Mouse (Mus musculus) ES-E14 (cell line): Measurements from ENCODE around the gene Rnf31. TPM values are rescaled to one million over a fixed set of nuclear protein-coding genes. Genes with fewer than 3 reads are reported as not detected.

Experiments used
- DNase-seq: peaks from one replicate; pipeline ENCODE4 v3.0.0-alpha.2; 2013; ENCODE audit warnings: low read depth, low spot score
- H3K27ac ChIP-seq: 2 replicates; pipeline ENCODE4 v1.5.1; 2012; ENCODE audit warnings: low read depth, mild to moderate bottlenecking, low read length, moderate library complexity, mixed read lengths; ENCODE audit not compliant: poor library complexity, insufficient read depth, severe bottlenecking
- H3K36me3 ChIP-seq: 2 replicates; pipeline ENCODE4 v1.6.1; 2012; ENCODE audit warnings: mild to moderate bottlenecking, low read length, moderate library complexity, mixed read lengths; ENCODE audit not compliant: control insufficient read depth, poor library complexity, insufficient read depth, severe bottlenecking
- H3K4me1 ChIP-seq, 2 experiments: fragments of 150-350 bp in 1 of 2; sonication (generic) in 1 of 2; 2 replicates each; pipeline ENCODE4 v1.6.1; 2012; ENCODE audit warnings: low read length in 2 of 2, mild to moderate bottlenecking in 1 of 2, mixed read lengths in 1 of 2; ENCODE audit not compliant: control insufficient read depth in 2 of 2, insufficient read depth in 2 of 2, poor library complexity in 1 of 2
- H3K4me3 ChIP-seq, 2 experiments: fragments of 150-350 bp in 1 of 2; sonication (generic) in 1 of 2; 2 replicates each; pipeline ENCODE4 v1.5.1; 2012; ENCODE audit warnings: low read length in 2 of 2, low read depth in 1 of 2, mild to moderate bottlenecking in 1 of 2, mixed read lengths in 1 of 2; ENCODE audit not compliant: insufficient read depth in 1 of 2, poor library complexity in 1 of 2, severe bottlenecking in 1 of 2
- H3K9ac ChIP-seq: 2 replicates; pipeline ENCODE4 v1.6.1; 2012; ENCODE audit warnings: low read depth, mild to moderate bottlenecking, low read length, mixed read lengths; ENCODE audit not compliant: poor library complexity, insufficient read depth, severe bottlenecking
- H3K9me3 ChIP-seq: fragments of 150-350 bp; sonication (generic); 2 replicates; pipeline ENCODE4 v1.6.1; 2012; ENCODE audit warnings: low read depth, mild to moderate bottlenecking, low read length; ENCODE audit not compliant: control insufficient read depth, insufficient read depth
- CHD2 ChIP-seq: IDR thresholded peaks from 2 replicates; pipeline ENCODE4 v1.6.1; 2014; ENCODE audit warnings: mild to moderate bottlenecking, low read depth, low read length, inconsistent platforms
- HCFC1 ChIP-seq: IDR thresholded peaks from 2 replicates; pipeline ENCODE4 v1.6.1; 2012; ENCODE audit warnings: low read length, inconsistent platforms, borderline replicate concordance; ENCODE audit not compliant: insufficient read depth
- MAFK ChIP-seq: IDR thresholded peaks from 2 replicates; pipeline ENCODE4 v1.6.1; 2014; ENCODE audit warnings: mild to moderate bottlenecking, low read depth, low read length, inconsistent platforms; ENCODE audit not compliant: insufficient read depth
- ZC3H11A ChIP-seq: IDR thresholded peaks from 2 replicates; pipeline ENCODE4 v1.6.1; 2012; ENCODE audit warnings: low read depth, mild to moderate bottlenecking, inconsistent platforms, low read length, borderline replicate concordance
- ZNF384 ChIP-seq: IDR thresholded peaks from 2 replicates; pipeline ENCODE4 v1.6.1; 2012; ENCODE audit warnings: low read depth, low read length, inconsistent platforms
- in situ Hi-C, 2 experiments: fragments of 600-800 bp; cut with MboI; formaldehyde crosslinking; loops; one replicate each; pipeline ENCODE4 v1.15.1; 2025; ENCODE audit warnings: low sequenced_read_pairs in 2 of 2, inconsistent platforms in 1 of 2; ENCODE audit not compliant: unreplicated experiment in 2 of 2
- total RNA-seq: library from RNA; depleted of rRNA; stranded (reverse); fragments of 300-350 nt; gene quantifications from 2 replicates; pipeline ENCODE4 v1.2.3, GENCODE M21; 2012; rRNA removed

Gene Rnf31
- 13.1 and 33.7 TPM in 2 replicates for total RNA-seq

DNA sequence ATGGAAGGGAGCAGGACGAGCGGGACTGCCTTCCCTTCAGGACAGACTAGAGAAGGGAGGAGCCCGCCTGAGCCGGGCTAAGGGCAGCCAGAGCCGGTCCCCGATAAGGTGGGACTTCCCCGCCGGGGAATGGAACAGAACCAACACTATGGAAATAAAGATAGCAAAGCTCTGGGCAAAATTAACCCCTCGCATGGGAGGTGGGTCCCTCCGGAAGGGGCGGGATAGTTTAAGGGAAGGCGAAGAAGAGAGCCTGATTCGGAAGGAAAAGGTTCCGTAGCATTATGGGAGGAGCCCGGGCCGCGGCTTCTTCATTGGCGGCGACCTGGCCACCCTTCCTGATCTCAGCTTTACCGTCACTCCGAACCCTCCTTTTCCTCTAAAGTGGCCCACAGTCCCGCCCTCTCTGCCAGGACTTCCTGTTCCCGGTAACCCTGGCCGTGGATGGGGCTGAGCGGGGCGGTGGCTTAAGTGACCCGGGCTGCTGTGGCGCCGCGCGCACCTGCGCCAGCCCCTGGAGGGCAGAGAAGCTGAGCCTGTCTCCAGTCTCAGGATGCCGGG lies at the start of gene Rnf31:
TSS of gene Rnf31 (plus strand) at position 378 of the 561 bp plus-strand sequence.
- TF ChIP-seq MAFK, result no peak
- TF ChIP-seq ZC3H11A, result no peak
- TF ChIP-seq ZNF384, result no peak
- in situ Hi-C loops, result loop anchor here in 1 of 2 experiments (5.0 kb wide), 1 partner anchor 49 kb away; the partner anchor contains the start of gene Pck2
- Histone ChIP-seq H3K4me1 (peaks cover 0 to 3% of the 10 kb centered on the region in 2 experiments; a peak in 1 of 4 replicates), H3K36me3 (peaks cover 16% of the 10 kb centered on the region; the same call in 1 of the 2 replicates), H3K9me3 (no peaks in the 10 kb centered on the region), H3K27ac (peak within 1 kb of the TSS; percentile 75), H3K4me3 (peak within 1 kb of the TSS; percentile 81 to 86), H3K9ac (peak within 1 kb of the TSS; percentile 85)
- DNase-seq, result peak; percentile 95

DNA sequence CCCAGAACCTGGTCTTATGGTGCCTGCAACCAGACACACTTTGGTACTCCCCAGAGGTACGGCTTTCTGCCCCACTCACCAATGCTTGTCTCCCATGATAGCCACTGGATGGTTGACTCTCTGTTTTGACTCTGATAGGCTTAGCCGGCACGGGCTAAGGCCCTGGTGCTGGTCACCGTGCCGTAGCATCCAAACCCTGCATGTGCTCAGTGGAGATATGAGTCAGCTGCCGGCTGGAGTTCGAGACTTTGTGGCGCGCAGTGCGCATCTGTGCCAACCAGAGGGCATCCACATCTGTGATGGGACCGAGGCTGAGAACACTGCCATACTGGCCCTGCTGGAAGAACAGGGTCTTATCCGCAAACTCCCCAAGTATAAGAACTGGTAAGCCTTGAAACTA lies 49.2 kb upstream of the Rnf31 start:
- H3K9me3 ChIP-seq, result no peaks in the 10 kb centered on the region
- in situ Hi-C loops, result loop anchor here in 1 of 2 experiments (5.0 kb wide), 1 partner anchor 50 kb away; the partner anchor contains the start of genes Psme2 and Rnf31
- no peak overlapping the region; the same call in 1 of the 2 replicates for H3K9ac ChIP-seq
- peaks cover 35% of the 10 kb centered on the region for H3K36me3 ChIP-seq
- no peak overlapping the region for H3K27ac ChIP-seq
- no peak overlapping the region for H3K4me3 ChIP-seq
- DNase-seq, result no peak
- TF ChIP-seq MAFK (no peak), HCFC1 (no peak), ZC3H11A (no peak), ZNF384 (no peak), CHD2 (no peak)
- peaks cover 7 to 16% of the 10 kb centered on the region in 2 experiments; a peak in 3 of 4 replicates for H3K4me1 ChIP-seq

DNA sequence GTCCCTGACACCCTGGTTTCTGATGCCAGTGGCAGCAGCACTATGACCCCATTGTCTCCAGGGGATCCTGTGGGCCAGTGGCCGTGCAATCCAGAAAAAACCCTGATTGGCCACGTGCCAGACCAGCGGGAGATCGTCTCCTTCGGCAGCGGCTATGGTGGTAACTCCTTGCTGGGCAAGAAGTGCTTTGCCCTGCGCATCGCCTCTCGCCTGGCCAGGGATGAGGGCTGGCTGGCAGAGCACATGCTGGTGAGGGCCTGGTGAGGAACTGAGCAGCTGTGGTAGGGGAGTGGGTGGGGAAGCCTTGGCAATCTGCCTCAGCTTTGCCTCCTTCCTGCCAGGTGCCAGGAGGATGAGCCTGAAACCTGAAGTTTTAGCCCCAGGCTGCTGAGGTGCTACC lies 47.2 kb upstream of the Rnf31 start:
- Histone ChIP-seq H3K9ac (no peak overlapping the region), H3K4me3 (no peak overlapping the region), H3K27ac (no peak overlapping the region), H3K36me3 (peaks cover 49% of the 10 kb centered on the region), H3K9me3 (no peaks in the 10 kb centered on the region), H3K4me1 (peaks cover 5 to 20% of the 10 kb centered on the region in 2 experiments; a peak in 3 of 4 replicates)
- no peak for DNase-seq
- in situ Hi-C loops, result loop anchor here in 1 of 2 experiments (5.0 kb wide), 1 partner anchor 48 kb away; the partner anchor contains the start of genes Psme2 and Rnf31
- TF ChIP-seq HCFC1, result no peak

DNA sequence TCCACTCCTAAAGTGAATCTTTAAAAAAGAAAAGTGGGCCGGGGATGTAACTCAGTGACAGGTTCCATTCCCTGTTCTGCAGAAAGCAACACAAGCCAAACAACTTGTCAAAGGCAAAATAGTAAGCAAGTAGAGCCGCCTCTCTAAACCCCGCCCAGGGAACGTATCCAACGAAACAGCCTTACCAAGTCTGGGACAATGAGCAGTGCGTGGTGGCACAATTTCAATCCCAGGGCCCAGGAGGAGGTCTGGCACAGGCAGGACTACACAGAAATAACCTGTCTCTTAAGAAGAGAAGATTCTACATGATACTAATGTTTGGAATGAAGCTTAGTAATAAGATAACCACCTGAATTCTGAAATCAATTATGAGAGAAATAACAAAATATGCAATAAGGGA lies 41.3 kb upstream of the Rnf31 start:
- peaks cover 8 to 18% of the 10 kb centered on the region in 2 experiments for H3K4me1 ChIP-seq
- peaks cover 25% of the 10 kb centered on the region; the same call in 1 of the 2 replicates for H3K36me3 ChIP-seq
- DNase-seq, result no peak
- H3K9me3 ChIP-seq, result no peaks in the 10 kb centered on the region
- in situ Hi-C loops, result no loop called here
- TF ChIP-seq HCFC1 (no peak), ZC3H11A (no peak), MAFK (no peak), ZNF384 (no peak), CHD2 (no peak)
- H3K27ac ChIP-seq, result no peak overlapping the region; the same call in 1 of the 2 replicates
- no peak overlapping the region for H3K4me3 ChIP-seq
- no peak overlapping the region for H3K9ac ChIP-seq
